Mouse (Mus musculus): ENCODE measurements around the gene Zzef1. TPM values are rescaled to one million over a fixed set of nuclear protein-coding genes. Genes with fewer than 3 reads are reported as not detected.

Gene Zzef1
- total and polyA plus RNA-seq, 3 experiments = 10.5 to 20.8 (median 16.8) TPM

- DNase-seq (ENCODE audit: extremely low read depth) = no peak
- H3K27ac ChIP-seq (ENCODE audit: insufficient read depth, low read depth) = no peak overlapping the region
- H3K27me3 ChIP-seq (replicated peaks) = no peaks in the 10 kb centered on the region
- dilution Hi-C loops (cut with MboI; ENCODE audit: extremely low pct_ligation_motif_present, extremely low pct_unique_long_range_greater_than_20kb, low sequenced_read_pairs) = no loop called here
- H3K79me2 ChIP-seq (replicated peaks; ENCODE audit: control insufficient read depth, extremely low read depth, insufficient read depth, poor library complexity, severe bottlenecking) = no peaks in the 10 kb centered on the region
- no peak for TF ChIP-seq RCOR1 (conservative IDR thresholded peaks at IDR 0.05; ENCODE audit: low read depth, low read length)
- peak; percentile 76 for TF ChIP-seq MAFK (IDR thresholded peaks at IDR 0.05; ENCODE audit: insufficient replicate concordance, low read length)
- no peak for TF ChIP-seq EP300 (IDR thresholded peaks at IDR 0.05; ENCODE audit: low read length)
- H3K4me2 ChIP-seq (ENCODE audit: insufficient read depth, low read depth, poor library complexity, severe bottlenecking) = no peak overlapping the region
- no peak overlapping the region for H3K9ac ChIP-seq (ENCODE audit: insufficient read depth, low read depth)
- in situ Hi-C loops (cut with MboI; ENCODE audit: low pct_ligation_motif_present, low pct_unique_long_range_greater_than_20kb, low sequenced_read_pairs) = no loop called here
- H3K4me1 ChIP-seq (ENCODE audit: control insufficient read depth in 1 of 2, insufficient read depth in 2 of 2) = no peaks in the 10 kb centered on the region
- H3K9me3 ChIP-seq (replicated peaks; ENCODE audit: low read length) = no peaks in the 10 kb centered on the region
- peaks cover 81 to 88% of the 10 kb centered on the region in 2 experiments for H3K36me3 ChIP-seq (replicated peaks in 1 of 2; ENCODE audit: control insufficient read depth in 1 of 2, insufficient read depth in 1 of 2, low read length in 1 of 2)
- H3K4me3 ChIP-seq (replicated peaks in 1 of 3; ENCODE audit: low read depth in 2 of 3, low read length in 2 of 3, poor library complexity in 1 of 3) = no peak overlapping the region
Measured at GRCm38 (mm10) chr11:72760781-72761180, 35.2 kb upstream of the Zzef1 start.

- in situ Hi-C loops (cut with MboI; ENCODE audit: low pct_ligation_motif_present, low pct_unique_long_range_greater_than_20kb, low sequenced_read_pairs) (no loop called here), dilution Hi-C loops (cut with MboI; ENCODE audit: extremely low pct_ligation_motif_present, extremely low pct_unique_long_range_greater_than_20kb, low sequenced_read_pairs) (no loop called here)
- Histone ChIP-seq H3K36me3 (replicated peaks in 1 of 2; ENCODE audit: control insufficient read depth in 1 of 2, insufficient read depth in 1 of 2, low read length in 1 of 2) (peaks cover 75 to 80% of the 10 kb centered on the region in 2 experiments), H3K27me3 (replicated peaks) (no peaks in the 10 kb centered on the region), H3K9ac (ENCODE audit: insufficient read depth, low read depth) (no peak overlapping the region), H3K4me3 (replicated peaks in 1 of 3; ENCODE audit: low read depth in 2 of 3, low read length in 2 of 3, poor library complexity in 1 of 3) (no peak overlapping the region), H3K27ac (ENCODE audit: insufficient read depth, low read depth) (no peak overlapping the region), H3K4me2 (ENCODE audit: insufficient read depth, low read depth, poor library complexity, severe bottlenecking) (no peak overlapping the region), H3K4me1 (ENCODE audit: control insufficient read depth in 1 of 2, insufficient read depth in 2 of 2) (no peaks in the 10 kb centered on the region), H3K9me3 (replicated peaks; ENCODE audit: low read length) (no peaks in the 10 kb centered on the region), H3K79me2 (replicated peaks; ENCODE audit: control insufficient read depth, extremely low read depth, insufficient read depth, poor library complexity, severe bottlenecking) (no peaks in the 10 kb centered on the region)
- DNase-seq (ENCODE audit: extremely low read depth) = no peak
- TF ChIP-seq SMC3 (IDR thresholded peaks at IDR 0.05; ENCODE audit: low read depth, low read length) (no peak), PAX5 (IDR thresholded peaks at IDR 0.05; ENCODE audit: low read length) (no peak), CTCF (conservative IDR thresholded peaks at IDR 0.05 in 1 of 2, IDR thresholded peaks at IDR 0.05 in 1 of 2; ENCODE audit: low read depth in 2 of 2, low read length in 2 of 2) (no peak)
Measured at GRCm38 (mm10) chr11:72764270-72764669, 31.8 kb upstream of the Zzef1 start.

- H3K79me2 ChIP-seq (replicated peaks; ENCODE audit: control insufficient read depth, extremely low read depth, insufficient read depth, poor library complexity, severe bottlenecking) = no peaks in the 10 kb centered on the region
- no peak for DNase-seq (ENCODE audit: extremely low read depth)
- H3K9me3 ChIP-seq (replicated peaks; ENCODE audit: low read length) = no peaks in the 10 kb centered on the region
- no peak overlapping the region for H3K4me2 ChIP-seq (ENCODE audit: insufficient read depth, low read depth, poor library complexity, severe bottlenecking)
- in situ Hi-C loops (cut with MboI; ENCODE audit: low pct_ligation_motif_present, low pct_unique_long_range_greater_than_20kb, low sequenced_read_pairs) (no loop called here), dilution Hi-C loops (cut with MboI; ENCODE audit: extremely low pct_ligation_motif_present, extremely low pct_unique_long_range_greater_than_20kb, low sequenced_read_pairs) (no loop called here)
- H3K9ac ChIP-seq (ENCODE audit: insufficient read depth, low read depth) = no peak overlapping the region
- no peak overlapping the region for H3K27ac ChIP-seq (ENCODE audit: insufficient read depth, low read depth)
- TF ChIP-seq NELFE (IDR thresholded peaks at IDR 0.05; ENCODE audit: low read depth, low read length) (no peak), USF2 (conservative IDR thresholded peaks at IDR 0.05; ENCODE audit: low read depth, low read length) (no peak), GABPA (IDR thresholded peaks at IDR 0.05; ENCODE audit: insufficient replicate concordance, low read depth, low read length) (no peak), MYC (IDR thresholded peaks at IDR 0.05; ENCODE audit: low read depth, low read length) (no peak), EP300 (IDR thresholded peaks at IDR 0.05; ENCODE audit: low read length) (no peak), POLR2A (IDR thresholded peaks at IDR 0.05; ENCODE audit: low read depth, low read length) (no peak), RAD21 (IDR thresholded peaks at IDR 0.05; ENCODE audit: low read depth, low read length) (no peak), CHD1 (IDR thresholded peaks at IDR 0.05; ENCODE audit: low read depth, low read length) (no peak)
- peaks cover 55 to 69% of the 10 kb centered on the region in 2 experiments for H3K36me3 ChIP-seq (replicated peaks in 1 of 2; ENCODE audit: control insufficient read depth in 1 of 2, insufficient read depth in 1 of 2, low read length in 1 of 2)
- no peaks in the 10 kb centered on the region for H3K27me3 ChIP-seq (replicated peaks)
- no peak overlapping the region for H3K4me3 ChIP-seq (replicated peaks in 1 of 3; ENCODE audit: low read depth in 2 of 3, low read length in 2 of 3, poor library complexity in 1 of 3)
- no peaks in the 10 kb centered on the region for H3K4me1 ChIP-seq (ENCODE audit: control insufficient read depth in 1 of 2, insufficient read depth in 2 of 2)
Measured at GRCm38 (mm10) chr11:72767716-72768115, 28.3 kb upstream of the Zzef1 start.

Data from CH12.LX (cell line).